Mouse (Mus musculus): ENCODE measurements around the gene Ypel4. TPM values are rescaled to one million over a fixed set of nuclear protein-coding genes. Genes with fewer than 3 reads are reported as not detected.

Gene Ypel4
- total RNA-seq, 2 experiments from 2014 or later: 65.8 to 94.6 TPM

DNA sequence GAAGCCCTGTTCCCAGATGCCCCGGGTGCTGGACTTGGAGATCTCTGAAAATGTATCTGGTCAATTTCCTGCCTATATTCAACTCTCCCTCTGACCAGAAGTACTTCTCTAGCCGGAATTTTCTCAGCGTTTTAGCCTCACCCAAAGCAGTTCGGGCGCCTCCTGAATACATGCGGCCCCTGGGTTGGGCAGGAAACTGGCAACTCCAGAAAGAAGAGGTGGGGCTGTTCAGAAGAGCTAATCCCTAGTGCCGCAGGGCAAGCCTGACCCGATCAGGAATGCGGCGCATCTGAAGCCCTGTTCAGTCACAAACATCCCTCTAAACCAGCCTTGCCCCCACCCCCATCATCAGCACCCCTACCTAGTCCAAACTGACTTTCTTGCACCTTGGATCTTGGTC is 10.3 kb downstream of the Ypel4 start:
- DNase-seq (ENCODE audit: low spot score in 2 of 2): no peak
- intact Hi-C loops (cut with DNase I): loop anchor here (5.0 kb wide), 1 partner anchor 53 kb away; the partner anchor contains the start of gene Ube2l6

DNA sequence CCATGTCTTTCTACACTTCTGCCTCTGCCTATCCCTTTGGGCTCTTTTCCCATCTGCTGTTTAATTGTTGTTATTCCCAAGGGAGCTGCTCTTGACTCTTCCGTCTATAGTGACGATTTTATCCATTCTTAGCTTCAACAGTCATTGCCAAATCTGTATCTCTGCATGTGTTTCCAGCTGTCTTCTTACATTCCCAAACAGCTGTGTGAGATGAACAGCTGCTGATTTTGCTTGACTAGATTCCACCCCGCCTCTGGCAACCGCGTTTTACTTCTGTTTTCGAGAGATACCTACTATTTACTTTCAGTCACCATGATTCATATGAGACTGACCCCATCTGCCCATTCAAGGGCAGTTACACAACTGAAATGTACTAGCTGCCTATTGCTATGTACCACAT is 16.3 kb downstream of the Ypel4 start:
- no peak for DNase-seq (ENCODE audit: low spot score in 2 of 2)
- intact Hi-C loops (cut with DNase I): no loop called here

DNA sequence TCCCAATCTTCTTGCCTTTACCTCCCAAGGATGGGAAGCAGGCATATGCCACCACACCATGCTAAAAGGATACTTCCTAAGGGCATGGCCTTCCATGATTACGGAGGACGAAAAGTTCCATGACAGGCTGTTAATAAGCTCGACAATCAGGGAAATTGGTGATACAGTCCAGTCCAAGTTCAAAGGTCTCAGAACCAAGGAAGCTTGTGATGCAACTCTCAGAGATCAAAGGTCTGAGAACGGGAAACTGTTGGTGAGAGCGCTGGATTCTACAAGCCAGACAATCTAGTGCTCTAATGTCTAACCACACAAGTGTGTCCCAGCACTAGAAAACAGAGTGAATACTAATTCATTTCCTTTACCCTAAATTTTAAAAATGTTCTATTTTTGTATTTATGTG is 22.4 kb downstream of the Ypel4 start:
- no peak for DNase-seq (ENCODE audit: low spot score in 2 of 2)
- intact Hi-C loops (cut with DNase I): no loop called here

DNA sequence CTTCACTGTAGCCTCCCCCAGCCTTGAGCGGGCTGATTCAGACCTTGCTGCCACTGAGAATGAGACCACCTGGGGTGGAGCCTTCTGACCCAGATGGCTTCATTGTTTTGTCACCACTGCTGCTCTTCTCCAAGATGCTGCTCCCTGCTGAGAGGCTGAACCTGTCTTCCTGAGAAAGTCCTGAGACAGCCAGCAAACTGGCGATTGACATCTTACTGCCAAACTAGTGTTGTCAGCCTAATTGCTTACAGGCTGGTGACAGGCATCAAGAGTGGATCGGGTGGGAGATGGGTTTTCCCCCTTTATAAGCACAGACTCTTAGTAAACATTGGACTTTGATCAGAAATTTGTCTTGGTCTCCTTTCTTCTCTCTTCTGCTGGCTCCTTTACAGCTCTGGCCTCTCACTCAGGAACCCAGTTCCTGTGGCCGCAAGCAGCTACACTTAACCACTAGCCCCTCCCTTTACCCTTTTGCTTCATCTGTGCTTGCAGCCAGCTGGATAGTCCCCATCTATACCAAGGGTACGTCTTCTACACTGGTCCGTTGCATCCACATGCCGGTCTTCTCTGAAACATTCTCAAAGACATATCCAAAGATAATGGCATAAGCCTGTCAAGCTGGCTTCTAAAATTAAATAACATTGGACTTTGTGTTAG is 23.3 kb downstream of the Ypel4 start:
- no peak for DNase-seq (ENCODE audit: low spot score in 2 of 2)
- intact Hi-C loops (cut with DNase I): no loop called here

DNA sequence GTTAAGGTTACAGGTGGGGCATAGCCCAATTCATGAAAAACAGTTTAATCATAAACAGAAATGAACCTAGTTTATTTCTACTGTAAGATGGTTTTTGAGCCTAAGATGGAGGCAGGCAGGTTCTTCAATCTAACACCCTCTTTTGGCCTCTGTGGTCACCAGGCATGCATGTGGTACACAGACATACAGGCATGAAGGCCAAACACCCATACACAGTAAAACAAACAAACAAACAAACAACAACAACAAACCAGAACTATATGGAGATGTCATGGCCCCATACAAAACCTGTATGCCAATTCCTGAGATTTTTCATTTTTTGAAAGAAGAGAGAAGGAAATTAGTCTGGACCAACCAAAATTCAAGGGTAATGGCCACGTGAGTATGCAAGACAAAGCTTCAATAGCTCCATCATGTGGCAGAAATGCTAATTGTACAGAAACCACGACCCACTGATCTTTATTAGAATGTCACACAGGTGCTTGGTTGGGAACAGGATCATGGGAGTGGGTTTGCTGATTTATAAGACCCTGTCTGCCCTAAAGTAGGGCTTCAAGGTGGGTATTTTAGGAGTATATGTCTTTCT is 24.8 kb downstream of the Ypel4 start:
- intact Hi-C loops (cut with DNase I): no loop called here
- DNase-seq (ENCODE audit: low spot score in 2 of 2): no peak

GRCm38 (mm10) chr2:84760777-84761176 is 26.9 kb downstream of the Ypel4 start:
- intact Hi-C loops (cut with DNase I): no loop called here
- no peak for DNase-seq (ENCODE audit: low spot score in 2 of 2)

DNA sequence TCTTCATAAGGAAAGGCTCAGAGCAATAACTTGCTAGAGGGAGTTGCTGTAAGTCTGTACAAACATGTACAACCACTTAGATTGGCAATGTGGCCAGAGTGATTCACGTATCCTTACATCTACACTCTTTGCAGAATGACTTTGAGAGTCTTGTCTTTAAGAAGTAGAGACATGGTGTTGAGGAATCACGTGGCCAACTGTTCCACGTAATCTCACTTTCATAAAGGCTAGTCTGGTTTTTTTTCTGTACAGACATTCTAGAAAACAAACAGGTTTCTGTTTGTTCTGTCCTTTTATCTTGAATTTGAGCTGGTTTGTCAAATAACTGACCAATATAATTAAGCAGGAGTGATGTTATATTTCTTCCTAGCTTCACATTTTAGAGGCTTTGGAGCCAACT is 27.5 kb downstream of the Ypel4 start:
- DNase-seq (ENCODE audit: low spot score in 2 of 2): no peak
- intact Hi-C loops (cut with DNase I): no loop called here

GRCm38 (mm10) chr2:84761840-84762239 is 28.0 kb downstream of the Ypel4 start:
- intact Hi-C loops (cut with DNase I): no loop called here
- DNase-seq (ENCODE audit: low spot score in 2 of 2): no peak

DNA sequence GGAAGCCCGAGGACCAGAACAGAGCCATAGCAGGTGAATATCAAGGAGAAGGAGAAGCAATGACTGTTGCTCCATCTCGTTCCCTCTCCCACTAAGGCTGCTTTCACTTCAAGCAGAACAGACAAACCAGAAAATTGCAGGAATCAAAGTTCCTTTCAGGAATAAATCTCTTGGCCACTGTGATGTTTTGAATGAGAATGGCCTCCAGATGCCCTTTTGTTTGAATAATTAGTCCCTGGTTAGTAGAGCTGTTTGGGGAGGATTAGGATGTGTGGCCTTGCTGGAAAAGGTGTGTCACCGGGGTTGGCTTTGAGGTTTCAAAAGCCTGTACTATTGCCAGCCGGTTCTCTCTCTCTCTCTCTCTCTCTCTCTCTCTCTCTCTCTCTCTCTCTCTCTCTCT is 28.4 kb downstream of the Ypel4 start:
- DNase-seq (ENCODE audit: low spot score in 2 of 2): no peak
- intact Hi-C loops (cut with DNase I): no loop called here

- no peak for DNase-seq (ENCODE audit: low spot score in 2 of 2)
- intact Hi-C loops (cut with DNase I): no loop called here
These were observed 29.0 kb downstream of the Ypel4 start for GRCm38 (mm10) chr2:84762818-84763217.

DNA sequence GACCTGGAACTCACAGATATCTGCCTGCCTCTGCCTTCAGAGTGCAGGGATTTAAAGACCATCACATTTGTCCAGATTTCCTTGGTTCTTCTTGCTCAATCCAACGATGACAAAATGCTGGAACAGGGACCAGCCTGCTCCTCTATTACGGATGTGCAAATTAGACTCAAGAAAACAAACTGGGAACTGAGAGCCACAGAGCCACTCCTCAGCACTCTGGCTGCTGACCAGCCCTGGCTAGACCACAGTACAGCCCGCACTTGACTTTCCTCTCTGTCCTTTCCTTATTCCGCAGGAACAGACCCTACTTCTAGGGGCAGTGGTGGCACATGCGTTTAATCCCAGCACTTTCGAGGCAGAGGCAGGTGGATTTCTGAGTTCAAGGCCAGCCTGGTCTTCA is 36.6 kb downstream of the Ypel4 start:
- no peak for DNase-seq (ENCODE audit: low spot score in 2 of 2)
- intact Hi-C loops (cut with DNase I): no loop called here

GRCm38 (mm10) chr2:84772454-84772853 is 38.6 kb downstream of the Ypel4 start:
- intact Hi-C loops (cut with DNase I): no loop called here
- DNase-seq (ENCODE audit: low spot score in 2 of 2): no peak

GRCm38 (mm10) chr2:84773195-84773594 is 39.3 kb downstream of the Ypel4 start:
- no peak for DNase-seq (ENCODE audit: low spot score in 2 of 2)
- intact Hi-C loops (cut with DNase I): no loop called here

GRCm38 (mm10) chr2:84774751-84775150 is 40.9 kb downstream of the Ypel4 start:
- peak in 1 of 2 experiments; percentile 10 for DNase-seq (ENCODE audit: low spot score in 2 of 2)
- intact Hi-C loops (cut with DNase I): no loop called here

GRCm38 (mm10) chr2:84775241-84775640 is 41.4 kb downstream of the Ypel4 start, which contains the start of gene Serping1:
Gene Serping1, minus strand, starts transcription at chr2:84775444.
- no peak for DNase-seq (ENCODE audit: low spot score in 2 of 2)
- intact Hi-C loops (cut with DNase I): no loop called here

DNA sequence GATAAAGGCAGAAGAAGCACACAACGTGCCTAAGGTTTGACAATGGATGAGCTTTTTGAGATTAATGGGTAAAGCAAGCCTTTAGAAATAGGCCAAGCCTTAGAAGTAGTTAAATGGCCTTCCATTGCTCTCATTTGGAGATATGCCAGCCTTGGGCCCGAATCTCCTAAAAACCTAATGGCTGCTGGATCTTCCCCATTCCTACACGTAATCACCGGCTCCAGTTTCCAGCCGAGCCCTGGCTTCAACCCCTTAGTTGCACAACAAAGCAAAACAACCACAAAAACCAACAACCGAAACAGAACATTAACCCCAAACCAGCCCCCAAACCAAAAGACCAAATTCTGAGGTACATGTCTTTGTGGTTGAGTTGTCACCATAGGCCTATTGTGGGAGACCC is 41.8 kb downstream of the Ypel4 start:
- intact Hi-C loops (cut with DNase I): no loop called here
- no peak for DNase-seq (ENCODE audit: low spot score in 2 of 2)

- no peak for DNase-seq (ENCODE audit: low spot score in 2 of 2)
- intact Hi-C loops (cut with DNase I): no loop called here
These were observed 43.8 kb downstream of the Ypel4 start for GRCm38 (mm10) chr2:84777706-84778105.

DNA sequence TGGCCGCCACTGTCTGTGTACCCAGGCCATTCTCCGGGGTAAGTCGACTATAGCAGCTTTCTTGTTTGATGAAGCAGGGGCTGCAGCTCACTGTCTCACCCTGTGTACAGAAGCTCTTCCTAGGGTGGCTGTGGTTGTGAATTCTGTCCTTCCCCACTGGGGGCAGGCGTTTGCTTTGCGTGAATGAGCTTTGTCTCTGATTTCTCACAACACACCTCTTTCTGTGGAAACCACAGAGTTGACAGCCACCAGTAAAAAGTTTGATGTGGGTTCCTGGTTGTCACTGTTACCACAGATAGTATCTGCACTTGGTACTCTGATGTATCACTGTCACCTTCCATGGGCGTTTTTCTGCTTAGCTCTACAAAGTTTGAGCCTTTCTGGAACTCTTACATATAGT is 45.4 kb downstream of the Ypel4 start:
- no peak for DNase-seq (ENCODE audit: low spot score in 2 of 2)
- intact Hi-C loops (cut with DNase I): no loop called here

- intact Hi-C loops (cut with DNase I): no loop called here
These were observed 49.5 kb downstream of the Ypel4 start for GRCm38 (mm10) chr2:84783315-84783714.

DNA sequence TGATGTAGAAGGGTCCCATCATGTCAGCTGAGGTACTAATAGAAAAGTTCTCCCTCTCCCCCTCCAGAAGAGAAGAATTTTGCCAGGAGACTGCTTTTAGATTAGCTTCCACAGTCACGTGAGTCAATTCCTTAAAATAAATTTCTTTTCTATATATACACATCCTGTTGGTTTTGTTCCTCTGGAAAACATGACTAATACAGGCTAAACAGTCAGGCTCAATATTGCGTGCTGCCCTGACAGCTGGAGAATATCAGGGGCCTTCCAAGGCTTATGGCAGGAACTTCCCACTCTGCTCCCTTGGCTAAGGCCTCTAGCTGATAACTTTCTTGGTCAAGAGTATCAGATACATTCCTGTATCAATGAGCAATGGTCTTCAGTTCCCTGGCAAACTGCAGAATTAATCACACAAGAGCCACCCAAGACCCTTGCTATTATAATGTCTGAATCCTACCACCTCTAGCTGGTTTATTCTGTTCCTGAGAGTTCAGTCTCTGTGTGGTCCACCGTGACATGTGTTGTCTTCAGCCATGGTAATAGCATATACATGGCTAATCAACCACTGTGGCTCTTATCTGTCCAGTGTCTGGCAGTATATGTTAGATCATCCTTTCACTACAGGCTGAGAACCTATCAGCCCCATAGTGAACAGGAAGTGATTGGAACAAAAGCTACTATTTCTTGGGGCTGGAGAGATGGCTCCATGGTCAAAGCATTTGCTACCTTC is 50.1 kb downstream of the Ypel4 start:
- intact Hi-C loops (cut with DNase I): no loop called here
- DNase-seq (ENCODE audit: low spot score in 2 of 2): no peak

More at GRCm38 (mm10) chr2:84783315-84783714, 49.5 kb downstream of the Ypel4 start:
- DNase-seq (ENCODE audit: low spot score in 2 of 2): no peak
